Mouse (Mus musculus): ENCODE data around the gene Ptar1. TPM values are rescaled to one million over a fixed set of nuclear protein-coding genes. Genes with fewer than 3 reads are reported as not detected.

Gene Ptar1
- total and polyA plus RNA-seq, 3 experiments, result 5.6 to 10.4 (median 7.1) TPM

DNA sequence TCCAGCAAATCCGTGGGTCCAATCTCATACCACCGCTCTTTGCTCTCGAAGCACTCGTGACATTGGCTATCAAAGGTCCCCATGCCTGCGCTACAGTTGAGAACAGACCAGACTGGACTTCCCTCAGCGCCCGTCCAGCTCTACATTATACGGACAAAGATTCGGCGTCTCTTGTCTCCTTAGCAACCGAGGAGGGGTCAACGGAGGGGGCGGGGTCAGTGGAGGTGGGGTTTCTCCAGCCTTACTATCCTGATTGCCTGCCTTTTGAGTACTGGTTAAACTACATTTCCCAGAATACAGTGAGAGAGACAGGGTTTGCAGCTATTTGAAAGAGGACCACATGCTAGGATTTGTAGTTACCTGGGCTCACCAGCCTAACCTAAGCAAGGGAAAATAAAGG, 34.6 kb upstream of the Ptar1 start, which contains the start of gene 1700028P14Rik:
Gene 1700028P14Rik, minus strand, starts transcription at position 169 of the 400 bp plus-strand sequence.
- dilution Hi-C loops (cut with MboI; ENCODE audit: extremely low pct_ligation_motif_present, extremely low pct_unique_long_range_greater_than_20kb, low sequenced_read_pairs), result no loop called here
- H3K9ac ChIP-seq (ENCODE audit: insufficient read depth, low read depth), result no peak within 1 kb of the TSS
- in situ Hi-C loops (cut with MboI; ENCODE audit: low pct_ligation_motif_present, low pct_unique_long_range_greater_than_20kb, low sequenced_read_pairs), result no loop called here
- TF ChIP-seq RCOR1 (conservative IDR thresholded peaks at IDR 0.05; ENCODE audit: low read depth, low read length) (no peak), ZMIZ1 (IDR thresholded peaks at IDR 0.05; ENCODE audit: low read depth, low read length) (no peak), USF2 (conservative IDR thresholded peaks at IDR 0.05; ENCODE audit: low read depth, low read length) (no peak), ELF1 (IDR thresholded peaks at IDR 0.05; ENCODE audit: low read depth, low read length) (no peak), RAD21 (IDR thresholded peaks at IDR 0.05; ENCODE audit: low read depth, low read length) (no peak), NRF1 (IDR thresholded peaks at IDR 0.05; ENCODE audit: low read depth, low read length) (no peak), MEF2A (IDR thresholded peaks at IDR 0.05; ENCODE audit: borderline replicate concordance, low read depth, low read length) (no peak), ZC3H11A (IDR thresholded peaks at IDR 0.05; ENCODE audit: low read depth, low read length) (no peak)
- no peak for DNase-seq (ENCODE audit: extremely low read depth)
- no peaks in the 10 kb centered on the region for H3K4me1 ChIP-seq (ENCODE audit: control insufficient read depth in 1 of 2, insufficient read depth in 2 of 2)
- H3K4me3 ChIP-seq (replicated peaks in 1 of 3; ENCODE audit: low read depth in 2 of 3, low read length in 2 of 3, poor library complexity in 1 of 3), result no peak within 1 kb of the TSS
- H3K9me3 ChIP-seq (replicated peaks; ENCODE audit: low read length), result no peaks in the 10 kb centered on the region
- H3K4me2 ChIP-seq (ENCODE audit: insufficient read depth, low read depth, poor library complexity, severe bottlenecking), result no peak within 1 kb of the TSS
- H3K79me2 ChIP-seq (replicated peaks; ENCODE audit: control insufficient read depth, extremely low read depth, insufficient read depth, poor library complexity, severe bottlenecking), result no peaks in the 10 kb centered on the region
- no peaks in the 10 kb centered on the region for H3K36me3 ChIP-seq (replicated peaks in 1 of 2; ENCODE audit: control insufficient read depth in 1 of 2, insufficient read depth in 1 of 2, low read length in 1 of 2)
- no peaks in the 10 kb centered on the region for H3K27me3 ChIP-seq (replicated peaks)
- no peak within 1 kb of the TSS for H3K27ac ChIP-seq (ENCODE audit: insufficient read depth, low read depth)

DNA sequence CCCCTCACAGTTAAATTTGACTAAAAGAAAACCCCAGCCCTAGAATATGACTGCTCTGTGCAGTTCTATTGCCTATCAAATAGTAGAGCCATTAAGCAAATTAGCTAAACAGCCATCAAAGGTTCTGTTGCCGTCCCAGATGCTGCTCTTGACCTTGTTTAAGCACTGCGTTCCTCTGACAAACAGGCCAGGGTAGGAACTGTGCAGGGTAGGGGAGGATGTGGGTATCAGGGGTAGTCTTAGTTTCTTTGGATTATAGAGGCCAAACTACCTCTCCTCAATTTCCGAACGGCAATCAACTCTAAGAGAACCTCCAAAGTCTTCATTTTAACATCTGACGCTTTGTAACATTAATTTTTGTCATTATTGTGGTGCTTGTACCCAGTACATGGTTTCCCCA, 34.1 kb upstream of the Ptar1 start:
- Histone ChIP-seq H3K79me2 (replicated peaks; ENCODE audit: control insufficient read depth, extremely low read depth, insufficient read depth, poor library complexity, severe bottlenecking) (no peaks in the 10 kb centered on the region), H3K9ac (ENCODE audit: insufficient read depth, low read depth) (no peak overlapping the region), H3K4me2 (ENCODE audit: insufficient read depth, low read depth, poor library complexity, severe bottlenecking) (no peak overlapping the region), H3K4me1 (ENCODE audit: control insufficient read depth in 1 of 2, insufficient read depth in 2 of 2) (no peaks in the 10 kb centered on the region), H3K27me3 (replicated peaks) (no peaks in the 10 kb centered on the region), H3K27ac (ENCODE audit: insufficient read depth, low read depth) (no peak overlapping the region), H3K4me3 (replicated peaks in 1 of 3; ENCODE audit: low read depth in 2 of 3, low read length in 2 of 3, poor library complexity in 1 of 3) (no peak overlapping the region), H3K9me3 (replicated peaks; ENCODE audit: low read length) (no peaks in the 10 kb centered on the region), H3K36me3 (replicated peaks in 1 of 2; ENCODE audit: control insufficient read depth in 1 of 2, insufficient read depth in 1 of 2, low read length in 1 of 2) (no peaks in the 10 kb centered on the region)
- in situ Hi-C loops (cut with MboI; ENCODE audit: low pct_ligation_motif_present, low pct_unique_long_range_greater_than_20kb, low sequenced_read_pairs), result no loop called here
- TF ChIP-seq TCF12 (IDR thresholded peaks at IDR 0.05; ENCODE audit: low read depth, low read length) (no peak), SIN3A (IDR thresholded peaks at IDR 0.05; ENCODE audit: low read length) (no peak), PAX5 (IDR thresholded peaks at IDR 0.05; ENCODE audit: low read length) (no peak), RCOR1 (conservative IDR thresholded peaks at IDR 0.05; ENCODE audit: low read depth, low read length) (no peak), ZMIZ1 (IDR thresholded peaks at IDR 0.05; ENCODE audit: low read depth, low read length) (no peak), UBTF (IDR thresholded peaks at IDR 0.05; ENCODE audit: low read depth, low read length) (no peak), ELF1 (IDR thresholded peaks at IDR 0.05; ENCODE audit: low read depth, low read length) (no peak), POLR2A (IDR thresholded peaks at IDR 0.05; ENCODE audit: low read depth, low read length) (no peak), ETS1 (conservative IDR thresholded peaks at IDR 0.05; ENCODE audit: low read depth, low read length) (no peak), RAD21 (IDR thresholded peaks at IDR 0.05; ENCODE audit: low read depth, low read length) (no peak), ZC3H11A (IDR thresholded peaks at IDR 0.05; ENCODE audit: low read depth, low read length) (no peak), BHLHE40 (IDR thresholded peaks at IDR 0.05; ENCODE audit: low read depth, low read length) (no peak), KAT2A (IDR thresholded peaks at IDR 0.05; ENCODE audit: insufficient replicate concordance, low read length) (no peak), EP300 (IDR thresholded peaks at IDR 0.05; ENCODE audit: low read length) (no peak), USF1 (IDR thresholded peaks at IDR 0.05; ENCODE audit: low read depth, low read length) (no peak), E2F4 (IDR thresholded peaks at IDR 0.05; ENCODE audit: insufficient replicate concordance, low read depth, low read length) (no peak), NELFE (IDR thresholded peaks at IDR 0.05; ENCODE audit: low read depth, low read length) (no peak), CHD2 (IDR thresholded peaks at IDR 0.05; ENCODE audit: low read length) (no peak), IRF4 (IDR thresholded peaks at IDR 0.05; ENCODE audit: low read depth, low read length) (no peak)
- no peak for DNase-seq (ENCODE audit: extremely low read depth)
- dilution Hi-C loops (cut with MboI; ENCODE audit: extremely low pct_ligation_motif_present, extremely low pct_unique_long_range_greater_than_20kb, low sequenced_read_pairs), result no loop called here

Data from CH12.LX (cell line).